Mouse (Mus musculus) midbrain, embryonic 15.5 days (tissue): ENCODE data around the gene Pitx1. TPM values are rescaled to one million over a fixed set of nuclear protein-coding genes. Genes with fewer than 3 reads are reported as not detected.

Experiments
- ATAC-seq: fragments of 200-750 bp; cut with Nextera tagmentation; replicated peaks from 2 replicates; pipeline ENCODE4 v1.8.0; 2017; ENCODE audit warnings: moderate TSS enrichment
- H3K27ac ChIP-seq: fragments of 300-500 bp; sonication (generic); 2 replicates; pipeline ENCODE4 v1.5.1; 2015; ENCODE audit warnings: mild to moderate bottlenecking, inconsistent platforms
- H3K27me3 ChIP-seq: fragments of 300-500 bp; sonication (generic); replicated peaks from 2 replicates; pipeline ENCODE4 v1.6.1; 2015; ENCODE audit warnings: inconsistent platforms
- H3K36me3 ChIP-seq: fragments of 300-500 bp; sonication (generic); replicated peaks from 2 replicates; pipeline ENCODE4 v1.6.1; 2015; ENCODE audit warnings: inconsistent platforms
- H3K4me1 ChIP-seq: fragments of 300-500 bp; sonication (generic); 2 replicates; pipeline ENCODE4 v1.6.1; 2015; ENCODE audit warnings: inconsistent platforms
- H3K4me2 ChIP-seq: fragments of 300-500 bp; sonication (generic); 2 replicates; pipeline ENCODE4 v1.6.1; 2015; ENCODE audit warnings: inconsistent platforms, mild to moderate bottlenecking, moderate library complexity
- H3K4me3 ChIP-seq: fragments of 300-500 bp; sonication (generic); 2 replicates; pipeline ENCODE4 v1.5.1; 2015; ENCODE audit warnings: mild to moderate bottlenecking, inconsistent platforms
- H3K9ac ChIP-seq: fragments of 300-500 bp; sonication (generic); 2 replicates; pipeline ENCODE4 v1.6.1; 2015; ENCODE audit warnings: mild to moderate bottlenecking, inconsistent platforms
- H3K9me3 ChIP-seq: fragments of 300-500 bp; sonication (generic); 2 replicates; pipeline ENCODE4 v1.6.1; 2016; ENCODE audit warnings: inconsistent platforms
- WGBS: fragments of 180-500 bp; shearing (Covaris S2); methylation state at CpG from one replicate; pipeline ENCODE4 v1.1.7; 2015; ENCODE audit warnings: mixed read lengths; 5-methylcytosine and 5-hydroxymethylcytosine counted together
- polyA plus RNA-seq: library from polyadenylated mRNA; unstranded; fragments of >200 nt; fragmentation: Nextera tagmentation; extraction: Ambion mirVana; gene quantifications from 2 replicates; pipeline ENCODE4 v1.2.1, GENCODE M21; 2015

Gene Pitx1
- 2.9 and 3.7 TPM in 2 replicates for polyA plus RNA-seq

GRCm38 (mm10) chr13:55836142-55836625, at the start of gene Pitx1:
Gene Pitx1, minus strand, starts transcription at chr13:55836192.
- H3K4me3 ChIP-seq: no peak within 1 kb of the TSS
- ATAC-seq: no peak
- 1% methylated on average over 35 of the region's 36 CpGs for WGBS
- H3K36me3 ChIP-seq: no peaks in the 10 kb centered on the region
- H3K27me3 ChIP-seq: peaks cover 93% of the 10 kb centered on the region
- H3K9ac ChIP-seq: no peak within 1 kb of the TSS
- peaks cover 12% of the 10 kb centered on the region; the same call in 1 of the 2 replicates for H3K4me1 ChIP-seq
- no peaks in the 10 kb centered on the region for H3K9me3 ChIP-seq
- H3K4me2 ChIP-seq: no peak within 1 kb of the TSS
- no peak within 1 kb of the TSS for H3K27ac ChIP-seq

DNA sequence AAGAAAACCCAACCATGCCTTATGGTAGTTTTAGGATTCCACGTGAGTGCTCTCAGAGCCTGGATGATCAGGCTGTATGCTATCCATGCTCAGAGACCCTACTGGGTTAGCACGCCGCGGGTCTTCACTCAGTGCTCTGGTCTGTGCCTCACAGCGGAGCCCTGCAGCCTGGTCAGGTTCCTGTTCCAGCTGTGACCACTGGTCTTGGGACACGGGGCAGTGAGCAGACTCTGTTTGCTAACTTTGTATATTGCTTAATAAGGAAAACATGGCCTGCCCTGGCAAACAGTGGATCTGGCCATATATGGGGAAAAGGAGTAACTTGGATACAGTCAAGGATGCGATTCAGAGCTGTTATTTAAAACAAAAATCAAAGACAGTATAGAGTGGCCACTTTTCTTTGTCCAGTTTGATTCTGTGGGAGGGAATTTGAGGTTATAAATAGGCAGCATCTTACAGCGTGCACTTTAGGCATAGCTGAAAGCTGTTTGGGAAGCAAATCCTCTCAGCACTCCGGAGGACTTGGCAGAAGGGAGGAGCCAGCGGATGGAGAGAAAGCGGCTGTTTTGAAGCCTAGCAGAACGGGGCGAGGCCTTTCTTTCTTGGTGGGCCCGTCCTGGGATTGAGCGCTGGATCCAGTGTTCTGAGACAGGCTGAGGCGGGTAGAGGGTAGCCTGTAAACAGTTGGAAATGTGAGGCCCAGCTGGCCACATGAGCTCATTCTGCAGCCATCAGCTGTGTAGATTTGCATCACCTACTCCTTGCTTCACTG, 45.6 kb upstream of the Pitx1 start:
- H3K27ac ChIP-seq: no peak overlapping the region
- no peaks in the 10 kb centered on the region for H3K9me3 ChIP-seq
- 42% methylated on average over 16 of the region's 16 CpGs for WGBS
- no peaks in the 10 kb centered on the region for H3K27me3 ChIP-seq
- H3K4me2 ChIP-seq: no peak overlapping the region
- no peak overlapping the region for H3K4me3 ChIP-seq
- H3K4me1 ChIP-seq: no peaks in the 10 kb centered on the region
- H3K36me3 ChIP-seq: no peaks in the 10 kb centered on the region
- no peak for ATAC-seq
- no peak overlapping the region for H3K9ac ChIP-seq

DNA sequence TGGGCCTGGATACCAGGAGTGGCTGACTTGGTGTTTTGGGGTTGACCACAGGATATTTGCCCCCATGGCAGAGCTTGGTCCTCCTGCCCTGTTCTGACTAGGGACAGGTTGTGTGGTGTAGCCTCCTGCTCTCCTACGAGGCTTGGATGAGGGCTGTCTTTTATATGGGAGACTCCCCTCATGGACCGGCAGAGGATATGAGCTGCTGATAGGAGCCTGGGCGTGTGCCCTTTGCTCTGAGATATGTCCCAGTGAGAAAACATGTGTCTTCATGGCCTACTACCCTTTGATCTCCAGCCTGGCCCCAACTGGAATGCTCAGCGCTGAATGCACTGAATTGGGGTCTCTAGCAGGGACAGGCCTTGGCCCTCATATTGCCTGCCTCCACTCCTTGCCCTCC, 42.4 kb upstream of the Pitx1 start:
- 94% methylated on average over 4 of the region's 4 CpGs for WGBS
- ATAC-seq: no peak
- Histone ChIP-seq H3K9me3 (no peaks in the 10 kb centered on the region), H3K4me3 (no peak overlapping the region), H3K9ac (no peak overlapping the region), H3K36me3 (no peaks in the 10 kb centered on the region), H3K4me1 (peaks cover 7% of the 10 kb centered on the region; the same call in 1 of the 2 replicates), H3K27me3 (no peaks in the 10 kb centered on the region), H3K4me2 (no peak overlapping the region), H3K27ac (no peak overlapping the region)

GRCm38 (mm10) chr13:55871410-55871809, 35.4 kb upstream of the Pitx1 start:
- Histone ChIP-seq H3K9ac (no peak overlapping the region), H3K27ac (no peak overlapping the region), H3K4me1 (peaks cover 7% of the 10 kb centered on the region; the same call in 1 of the 2 replicates), H3K27me3 (no peaks in the 10 kb centered on the region), H3K9me3 (no peaks in the 10 kb centered on the region), H3K4me2 (no peak overlapping the region), H3K4me3 (no peak overlapping the region), H3K36me3 (no peaks in the 10 kb centered on the region)
- ATAC-seq: no peak
- 87% methylated on average over 7 of the region's 7 CpGs for WGBS

DNA sequence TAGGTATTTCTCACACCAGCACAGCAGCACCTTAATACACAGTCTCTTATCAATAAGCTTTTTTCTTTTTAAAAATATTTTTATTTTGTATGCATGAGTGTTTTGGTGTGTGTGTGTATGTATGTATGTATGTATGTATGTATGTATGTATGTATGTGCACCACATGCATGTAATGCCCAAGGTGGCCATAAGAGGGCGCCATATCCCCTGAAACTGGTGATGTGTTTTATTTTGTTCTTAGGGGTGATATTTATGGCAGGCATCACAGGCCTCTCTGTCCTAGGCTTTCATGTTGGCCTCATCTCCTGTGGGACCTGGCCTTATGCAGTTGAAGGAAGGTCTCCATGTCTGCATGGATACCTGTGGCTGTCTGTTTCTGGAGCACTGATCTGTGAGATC, 34.0 kb upstream of the Pitx1 start:
- no peaks in the 10 kb centered on the region for H3K9me3 ChIP-seq
- no peak for ATAC-seq
- no peak overlapping the region for H3K27ac ChIP-seq
- 0 out of 2 replicates have a peak, but pooled peaks cover under 1% of the 10 kb centered on the region for H3K27me3 ChIP-seq
- H3K4me1 ChIP-seq: peaks cover 5% of the 10 kb centered on the region; the same call in 1 of the 2 replicates
- H3K4me3 ChIP-seq: no peak overlapping the region
- H3K9ac ChIP-seq: no peak overlapping the region
- H3K4me2 ChIP-seq: no peak overlapping the region
- no peaks in the 10 kb centered on the region for H3K36me3 ChIP-seq
- WGBS: 90% methylated on average over 1 of the region's 1 CpGs

- Histone ChIP-seq H3K4me1 (no peaks in the 10 kb centered on the region), H3K36me3 (no peaks in the 10 kb centered on the region), H3K4me3 (no peak overlapping the region), H3K4me2 (no peak overlapping the region), H3K27me3 (0 out of 2 replicates have a peak, but pooled peaks cover 3% of the 10 kb centered on the region), H3K27ac (no peak overlapping the region), H3K9ac (no peak overlapping the region), H3K9me3 (no peaks in the 10 kb centered on the region)
- WGBS: 73% methylated on average over 13 of the region's 13 CpGs
- no peak for ATAC-seq
Measured at GRCm38 (mm10) chr13:55867540-55868103, 31.6 kb upstream of the Pitx1 start.

DNA sequence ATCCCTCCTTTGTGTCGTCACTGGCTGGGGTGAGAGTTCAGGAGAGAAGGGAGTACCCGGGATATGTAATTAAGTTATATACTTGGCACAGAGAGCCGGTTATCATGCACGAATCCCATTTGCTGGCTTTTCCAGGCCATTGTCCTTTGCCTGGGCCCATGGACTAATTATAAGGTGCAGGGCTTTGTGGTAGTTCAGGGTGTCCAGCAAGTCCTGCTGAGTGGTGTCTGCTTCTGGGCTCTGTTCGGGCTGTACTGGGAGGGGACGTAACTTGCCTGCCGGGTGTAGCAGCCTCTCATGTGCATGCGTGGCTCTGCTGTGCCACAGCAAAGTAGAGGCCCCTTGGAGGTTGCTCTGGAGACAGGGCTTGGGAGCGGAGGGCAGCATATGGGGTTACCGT, 24.5 kb upstream of the Pitx1 start:
- H3K4me3 ChIP-seq: no peak overlapping the region
- H3K9me3 ChIP-seq: no peaks in the 10 kb centered on the region
- no peak overlapping the region for H3K4me2 ChIP-seq
- no peak overlapping the region for H3K9ac ChIP-seq
- no peak overlapping the region for H3K27ac ChIP-seq
- peaks cover 28% of the 10 kb centered on the region for H3K27me3 ChIP-seq
- H3K4me1 ChIP-seq: 0 out of 2 replicates have a peak, but pooled peaks cover 10% of the 10 kb centered on the region
- no peaks in the 10 kb centered on the region for H3K36me3 ChIP-seq
- WGBS: 16% methylated on average over 10 of the region's 10 CpGs
- no peak for ATAC-seq

- Histone ChIP-seq H3K27ac (no peak overlapping the region), H3K9me3 (no peaks in the 10 kb centered on the region), H3K27me3 (peaks cover 25% of the 10 kb centered on the region), H3K4me2 (no peak overlapping the region), H3K36me3 (no peaks in the 10 kb centered on the region), H3K9ac (no peak overlapping the region), H3K4me1 (0 out of 2 replicates have a peak, but pooled peaks cover 10% of the 10 kb centered on the region), H3K4me3 (no peak overlapping the region)
- 87% methylated on average over 5 of the region's 5 CpGs for WGBS
- ATAC-seq: no peak
Measured at GRCm38 (mm10) chr13:55858463-55858862, 22.5 kb upstream of the Pitx1 start.

GRCm38 (mm10) chr13:55855793-55856192, 19.8 kb upstream of the Pitx1 start:
- no peaks in the 10 kb centered on the region for H3K36me3 ChIP-seq
- ATAC-seq: no peak
- H3K4me3 ChIP-seq: no peak overlapping the region
- 0 out of 2 replicates have a peak, but pooled peaks cover 10% of the 10 kb centered on the region for H3K4me1 ChIP-seq
- H3K27me3 ChIP-seq: peaks cover 30% of the 10 kb centered on the region
- WGBS: 56% methylated on average over 7 of the region's 7 CpGs
- no peak overlapping the region for H3K4me2 ChIP-seq
- no peak overlapping the region for H3K9ac ChIP-seq
- H3K9me3 ChIP-seq: no peaks in the 10 kb centered on the region
- no peak overlapping the region for H3K27ac ChIP-seq

DNA sequence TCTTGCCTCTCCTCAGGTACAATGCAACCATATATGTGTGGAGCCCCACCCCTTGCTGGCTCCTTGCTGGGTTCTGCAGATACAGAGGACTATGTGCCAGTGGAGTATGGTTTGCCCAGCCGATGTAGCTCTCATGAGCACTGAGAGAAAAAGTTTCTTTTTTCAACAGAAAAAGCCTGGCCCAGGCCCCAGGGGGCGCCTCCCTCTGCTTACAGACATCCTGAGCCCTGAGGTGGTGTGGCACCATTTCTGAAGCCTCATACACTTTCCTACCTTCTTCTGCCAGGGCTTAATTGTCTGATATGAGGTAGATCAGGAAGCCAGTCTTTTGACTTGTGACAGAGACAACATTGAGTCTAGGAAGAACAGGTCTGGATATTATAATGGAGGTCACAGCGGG, 16.2 kb upstream of the Pitx1 start:
- H3K27me3 ChIP-seq: peaks cover 26% of the 10 kb centered on the region
- H3K4me2 ChIP-seq: no peak overlapping the region
- H3K36me3 ChIP-seq: no peaks in the 10 kb centered on the region
- no peak overlapping the region for H3K4me3 ChIP-seq
- H3K27ac ChIP-seq: no peak overlapping the region
- H3K4me1 ChIP-seq: 0 out of 2 replicates have a peak, but pooled peaks cover under 1% of the 10 kb centered on the region
- ATAC-seq: no peak
- no peaks in the 10 kb centered on the region for H3K9me3 ChIP-seq
- WGBS: 66% methylated on average over 3 of the region's 3 CpGs
- H3K9ac ChIP-seq: no peak overlapping the region

DNA sequence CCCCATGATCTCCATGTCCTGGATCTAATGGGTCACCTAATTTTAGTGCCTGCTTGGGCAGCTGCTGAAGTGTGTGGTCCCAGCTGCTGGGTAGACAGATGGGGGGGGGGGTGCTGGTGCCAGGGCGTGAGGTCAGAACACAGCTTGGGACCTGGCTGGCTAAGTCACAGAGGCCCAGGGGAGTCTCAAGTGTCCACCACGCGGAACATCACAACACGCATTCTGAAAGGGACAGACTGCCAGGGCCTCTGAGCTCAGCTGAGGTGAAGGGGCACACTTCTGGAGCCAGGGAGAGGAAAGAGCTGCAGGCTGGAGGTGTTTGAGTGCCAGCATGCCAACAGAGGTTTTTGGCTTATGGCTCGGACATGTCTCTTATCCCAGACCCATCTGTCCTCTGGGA, 14.7 kb upstream of the Pitx1 start:
- Histone ChIP-seq H3K9ac (no peak overlapping the region), H3K4me2 (no peak overlapping the region), H3K27me3 (peaks cover 20% of the 10 kb centered on the region; the same call in 1 of the 2 replicates), H3K27ac (no peak overlapping the region), H3K36me3 (no peaks in the 10 kb centered on the region), H3K4me1 (no peaks in the 10 kb centered on the region), H3K4me3 (no peak overlapping the region), H3K9me3 (no peaks in the 10 kb centered on the region)
- ATAC-seq: no peak
- 79% methylated on average over 5 of the region's 5 CpGs for WGBS

GRCm38 (mm10) chr13:55848604-55849190, 12.7 kb upstream of the Pitx1 start:
- H3K27me3 ChIP-seq: peaks cover 30% of the 10 kb centered on the region
- H3K36me3 ChIP-seq: no peaks in the 10 kb centered on the region
- no peaks in the 10 kb centered on the region for H3K9me3 ChIP-seq
- H3K4me3 ChIP-seq: no peak overlapping the region
- WGBS: 63% methylated on average over 13 of the region's 13 CpGs
- no peak overlapping the region for H3K9ac ChIP-seq
- no peak overlapping the region for H3K27ac ChIP-seq
- ATAC-seq: no peak
- no peak overlapping the region for H3K4me2 ChIP-seq
- no peaks in the 10 kb centered on the region for H3K4me1 ChIP-seq
